Mouse (Mus musculus) midbrain, embryonic 15.5 days (tissue): ENCODE measurements around the gene Gtpbp1. TPM values are rescaled to one million over a fixed set of nuclear protein-coding genes. Genes with fewer than 3 reads are reported as not detected.
A peak's percentile ranks its signal among the peaks of the same experiment; 100 is the strongest.

Experiments used
- ATAC-seq: fragments of 200-750 bp; cut with Nextera tagmentation; replicated peaks from 2 replicates; pipeline ENCODE4 v1.8.0; 2017; ENCODE audit warnings: moderate TSS enrichment
- H3K27ac ChIP-seq: fragments of 300-500 bp; sonication (generic); 2 replicates; pipeline ENCODE4 v1.5.1; 2015; ENCODE audit warnings: mild to moderate bottlenecking, inconsistent platforms
- H3K27me3 ChIP-seq: fragments of 300-500 bp; sonication (generic); replicated peaks from 2 replicates; pipeline ENCODE4 v1.6.1; 2015; ENCODE audit warnings: inconsistent platforms
- H3K36me3 ChIP-seq: fragments of 300-500 bp; sonication (generic); replicated peaks from 2 replicates; pipeline ENCODE4 v1.6.1; 2015; ENCODE audit warnings: inconsistent platforms
- H3K4me1 ChIP-seq: fragments of 300-500 bp; sonication (generic); 2 replicates; pipeline ENCODE4 v1.6.1; 2015; ENCODE audit warnings: inconsistent platforms
- H3K4me2 ChIP-seq: fragments of 300-500 bp; sonication (generic); 2 replicates; pipeline ENCODE4 v1.6.1; 2015; ENCODE audit warnings: inconsistent platforms, mild to moderate bottlenecking, moderate library complexity
- H3K4me3 ChIP-seq: fragments of 300-500 bp; sonication (generic); 2 replicates; pipeline ENCODE4 v1.5.1; 2015; ENCODE audit warnings: mild to moderate bottlenecking, inconsistent platforms
- H3K9ac ChIP-seq: fragments of 300-500 bp; sonication (generic); 2 replicates; pipeline ENCODE4 v1.6.1; 2015; ENCODE audit warnings: mild to moderate bottlenecking, inconsistent platforms
- H3K9me3 ChIP-seq: fragments of 300-500 bp; sonication (generic); 2 replicates; pipeline ENCODE4 v1.6.1; 2016; ENCODE audit warnings: inconsistent platforms
- WGBS: fragments of 180-500 bp; shearing (Covaris S2); methylation state at CpG from one replicate; pipeline ENCODE4 v1.1.7; 2015; ENCODE audit warnings: mixed read lengths; 5-methylcytosine and 5-hydroxymethylcytosine counted together
- polyA plus RNA-seq: library from polyadenylated mRNA; unstranded; fragments of >200 nt; fragmentation: Nextera tagmentation; extraction: Ambion mirVana; gene quantifications from 2 replicates; pipeline ENCODE4 v1.2.1, GENCODE M21; 2015

The Gtpbp1 gene
- polyA plus RNA-seq, 1 experiment from 2014 or later: 57.4 TPM

- no peaks in the 10 kb centered on the region for H3K27me3 ChIP-seq
- no peak overlapping the region for H3K4me3 ChIP-seq
- no peaks in the 10 kb centered on the region for H3K9me3 ChIP-seq
- H3K27ac ChIP-seq: no peak overlapping the region
- WGBS: 92% methylated on average over 17 of the region's 17 CpGs
- H3K4me2 ChIP-seq: no peak overlapping the region
- peaks cover 8% of the 10 kb centered on the region for H3K36me3 ChIP-seq
- no peak for ATAC-seq
- H3K9ac ChIP-seq: no peak overlapping the region
- H3K4me1 ChIP-seq: no peaks in the 10 kb centered on the region
Observed at GRCm38 (mm10) chr15:79706603-79707214, 16.1 kb downstream of the Gtpbp1 start.

- 93% methylated on average over 5 of the region's 5 CpGs for WGBS
Observed at GRCm38 (mm10) chr15:79708229-79708822, 17.7 kb downstream of the Gtpbp1 start.

GRCm38 (mm10) chr15:79715646-79716045 lies 25.0 kb downstream of the Gtpbp1 start:
- Histone ChIP-seq H3K4me3 (no peak overlapping the region), H3K9ac (no peak overlapping the region), H3K4me1 (no peaks in the 10 kb centered on the region), H3K36me3 (peaks cover 59% of the 10 kb centered on the region), H3K4me2 (no peak overlapping the region), H3K9me3 (no peaks in the 10 kb centered on the region), H3K27me3 (no peaks in the 10 kb centered on the region), H3K27ac (no peak overlapping the region)
- ATAC-seq: no peak
- 96% methylated on average over 7 of the region's 7 CpGs for WGBS

More at GRCm38 (mm10) chr15:79708229-79708822, 17.7 kb downstream of the Gtpbp1 start:
- no peak overlapping the region for H3K4me3 ChIP-seq
- H3K9ac ChIP-seq: no peak overlapping the region
- no peak overlapping the region for H3K4me2 ChIP-seq
- no peak overlapping the region for H3K27ac ChIP-seq
- no peak for ATAC-seq
- peaks cover 20% of the 10 kb centered on the region for H3K36me3 ChIP-seq
- no peaks in the 10 kb centered on the region for H3K4me1 ChIP-seq
- no peaks in the 10 kb centered on the region for H3K9me3 ChIP-seq
- no peaks in the 10 kb centered on the region for H3K27me3 ChIP-seq

GRCm38 (mm10) chr15:79716710-79717109 lies 26.1 kb downstream of the Gtpbp1 start:
- 83% methylated on average over 6 of the region's 6 CpGs for WGBS
- H3K9me3 ChIP-seq: no peaks in the 10 kb centered on the region
- H3K36me3 ChIP-seq: peaks cover 55% of the 10 kb centered on the region
- H3K4me1 ChIP-seq: no peaks in the 10 kb centered on the region
- ATAC-seq: no peak
- no peaks in the 10 kb centered on the region for H3K27me3 ChIP-seq
- no peak overlapping the region for H3K4me2 ChIP-seq
- H3K9ac ChIP-seq: no peak overlapping the region
- H3K4me3 ChIP-seq: no peak overlapping the region
- H3K27ac ChIP-seq: no peak overlapping the region

DNA sequence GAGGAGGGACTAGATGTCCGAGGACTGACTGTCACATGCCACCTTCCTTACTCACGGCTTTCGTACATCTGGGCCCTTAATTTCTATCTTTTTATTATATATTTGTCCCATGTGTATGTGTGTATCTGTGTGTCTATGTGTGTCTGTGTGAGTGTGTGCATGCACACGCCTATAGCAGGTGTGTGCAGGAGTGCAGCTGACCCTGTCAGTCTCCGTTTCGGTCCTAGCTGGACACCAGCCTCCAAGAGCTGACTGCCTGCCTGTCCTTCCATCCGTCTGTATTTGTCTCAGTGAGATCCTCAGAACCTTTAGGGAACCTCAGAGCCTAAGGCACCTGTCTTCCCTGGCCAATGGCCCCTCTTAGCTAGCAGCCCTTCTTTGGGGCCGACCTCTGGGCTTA lies 29.6 kb downstream of the Gtpbp1 start:
- H3K4me2 ChIP-seq: no peak overlapping the region
- H3K4me1 ChIP-seq: no peaks in the 10 kb centered on the region
- no peak overlapping the region for H3K27ac ChIP-seq
- peaks cover 38% of the 10 kb centered on the region for H3K36me3 ChIP-seq
- no peaks in the 10 kb centered on the region for H3K9me3 ChIP-seq
- no peaks in the 10 kb centered on the region for H3K27me3 ChIP-seq
- no peak overlapping the region for H3K4me3 ChIP-seq
- H3K9ac ChIP-seq: no peak overlapping the region
- ATAC-seq: no peak
- 86% methylated on average over 8 of the region's 8 CpGs for WGBS

- no peaks in the 10 kb centered on the region for H3K9me3 ChIP-seq
- ATAC-seq: no peak
- WGBS: 90% methylated on average over 4 of the region's 4 CpGs
- no peak overlapping the region for H3K27ac ChIP-seq
- H3K4me1 ChIP-seq: no peaks in the 10 kb centered on the region
- H3K9ac ChIP-seq: no peak overlapping the region
- H3K4me2 ChIP-seq: no peak overlapping the region
- H3K4me3 ChIP-seq: no peak overlapping the region
- H3K27me3 ChIP-seq: no peaks in the 10 kb centered on the region
- peaks cover 36% of the 10 kb centered on the region for H3K36me3 ChIP-seq
Observed at GRCm38 (mm10) chr15:79720796-79721195, 30.2 kb downstream of the Gtpbp1 start.

DNA sequence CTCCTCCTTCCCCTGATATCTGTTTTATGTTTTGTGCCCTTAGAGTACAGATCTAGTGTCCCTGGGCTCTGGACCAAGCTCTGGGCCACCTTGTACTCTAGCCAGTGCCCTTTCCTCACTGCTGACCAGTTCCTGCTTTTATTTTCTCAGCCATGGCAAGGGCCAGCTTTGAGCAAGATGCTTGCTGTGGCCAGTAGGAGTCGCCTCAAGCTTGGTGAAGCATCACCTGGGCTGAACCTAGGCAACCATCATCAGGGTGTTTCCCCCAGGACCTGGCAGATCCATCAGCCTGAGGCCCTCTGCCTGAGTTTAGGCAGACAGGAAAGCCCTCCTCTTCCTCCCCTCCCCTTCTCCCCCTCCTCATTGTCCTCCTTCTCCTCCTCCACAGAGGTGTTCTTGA lies 32.8 kb downstream of the Gtpbp1 start:
- Histone ChIP-seq H3K9me3 (no peaks in the 10 kb centered on the region), H3K27ac (no peak overlapping the region), H3K36me3 (peaks cover 30% of the 10 kb centered on the region), H3K4me3 (no peak overlapping the region), H3K9ac (no peak overlapping the region), H3K4me2 (no peak overlapping the region), H3K27me3 (no peaks in the 10 kb centered on the region), H3K4me1 (no peaks in the 10 kb centered on the region)
- ATAC-seq: 0 out of 2 replicates have a peak, but pooled peaks have one; percentile 17
- WGBS: 30% methylated on average over 1 of the region's 1 CpGs

- Histone ChIP-seq H3K4me1 (no peaks in the 10 kb centered on the region), H3K9ac (no peak overlapping the region), H3K27ac (no peak overlapping the region), H3K4me2 (no peak overlapping the region), H3K27me3 (no peaks in the 10 kb centered on the region), H3K4me3 (no peak overlapping the region), H3K9me3 (no peaks in the 10 kb centered on the region), H3K36me3 (peaks cover 22% of the 10 kb centered on the region)
- no peak for ATAC-seq
- 93% methylated on average over 11 of the region's 11 CpGs for WGBS
Observed at GRCm38 (mm10) chr15:79725190-79725789, 34.6 kb downstream of the Gtpbp1 start.

DNA sequence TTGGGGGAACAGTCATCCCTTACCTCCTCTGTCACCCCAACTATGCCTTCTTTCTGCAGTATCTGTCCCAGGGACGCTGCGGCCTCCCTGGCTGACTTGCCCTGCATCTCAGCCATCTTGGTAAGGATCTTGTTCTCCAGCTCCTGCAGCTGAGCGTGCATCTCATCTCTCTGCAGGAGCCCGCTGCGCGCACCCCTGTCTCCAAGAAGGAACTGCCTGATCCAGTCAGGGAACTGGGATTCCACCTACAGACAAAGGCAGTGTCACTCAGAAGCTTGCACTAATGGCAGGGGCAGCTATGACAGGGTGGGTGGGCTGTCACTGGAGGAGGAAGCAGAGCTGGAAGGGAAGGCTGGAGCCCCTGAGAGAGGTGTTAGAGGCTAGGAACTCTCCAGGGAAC lies 37.2 kb downstream of the Gtpbp1 start:
- 67% methylated on average over 6 of the region's 6 CpGs for WGBS
- no peak for ATAC-seq

GRCm38 (mm10) chr15:79728311-79728710 lies 37.7 kb downstream of the Gtpbp1 start:
- Histone ChIP-seq H3K4me3 (no peak overlapping the region), H3K9me3 (no peaks in the 10 kb centered on the region), H3K4me1 (no peaks in the 10 kb centered on the region), H3K36me3 (peaks cover 25% of the 10 kb centered on the region), H3K27ac (no peak overlapping the region), H3K9ac (no peak overlapping the region), H3K27me3 (no peaks in the 10 kb centered on the region), H3K4me2 (no peak overlapping the region)
- ATAC-seq: no peak
- WGBS: 48% methylated on average over 5 of the region's 5 CpGs

More for the DNA sequence above, 37.2 kb downstream of the Gtpbp1 start:
- Histone ChIP-seq H3K9ac (no peak overlapping the region), H3K4me1 (no peaks in the 10 kb centered on the region), H3K36me3 (peaks cover 22% of the 10 kb centered on the region), H3K4me2 (no peak overlapping the region), H3K27me3 (no peaks in the 10 kb centered on the region), H3K27ac (0 out of 2 replicates have a peak overlapping the region, but pooled peaks have one; percentile 5), H3K9me3 (no peaks in the 10 kb centered on the region), H3K4me3 (no peak overlapping the region)

- ATAC-seq: no peak
- Histone ChIP-seq H3K4me2 (no peak overlapping the region), H3K4me1 (no peaks in the 10 kb centered on the region), H3K4me3 (no peak overlapping the region), H3K27ac (no peak overlapping the region), H3K9me3 (no peaks in the 10 kb centered on the region), H3K27me3 (no peaks in the 10 kb centered on the region), H3K9ac (no peak overlapping the region), H3K36me3 (peaks cover 31% of the 10 kb centered on the region)
- 89% methylated on average over 10 of the region's 10 CpGs for WGBS
Observed at GRCm38 (mm10) chr15:79728731-79729388, 38.2 kb downstream of the Gtpbp1 start.

DNA sequence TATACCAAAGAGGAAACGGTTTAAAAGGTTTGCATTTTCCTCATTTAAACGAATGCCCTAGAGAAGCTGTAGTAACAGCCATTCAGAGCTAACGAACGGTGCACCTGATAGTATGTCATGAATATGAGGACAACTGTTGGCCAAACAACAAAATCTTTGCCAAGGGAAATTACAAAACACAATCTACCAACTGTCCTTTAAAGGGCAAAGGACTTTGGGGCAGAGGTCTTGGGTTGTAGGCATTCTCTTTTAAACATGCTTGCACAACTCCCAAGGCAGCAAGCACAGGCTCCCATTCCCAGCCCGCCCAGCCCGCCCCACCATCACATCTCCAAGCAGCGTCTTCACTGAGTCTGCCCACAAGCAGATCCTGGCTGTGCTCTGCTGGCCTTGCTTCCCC lies 40.9 kb downstream of the Gtpbp1 start:
- 85% methylated on average over 7 of the region's 7 CpGs for WGBS
- ATAC-seq: no peak
- H3K27me3 ChIP-seq: no peaks in the 10 kb centered on the region
- H3K4me2 ChIP-seq: no peak overlapping the region
- no peaks in the 10 kb centered on the region for H3K9me3 ChIP-seq
- H3K36me3 ChIP-seq: peaks cover 38% of the 10 kb centered on the region; the same call in 1 of the 2 replicates
- no peak overlapping the region for H3K4me3 ChIP-seq
- no peak overlapping the region for H3K27ac ChIP-seq
- H3K4me1 ChIP-seq: no peaks in the 10 kb centered on the region
- H3K9ac ChIP-seq: no peak overlapping the region
